Mouse (Mus musculus): ENCODE data around the gene Nrp2. TPM values are rescaled to one million over a fixed set of nuclear protein-coding genes. Genes with fewer than 3 reads are reported as not detected.

Gene Nrp2
- polyA plus RNA-seq, 1 experiment from 2014 or later: 0.76 TPM

DNA sequence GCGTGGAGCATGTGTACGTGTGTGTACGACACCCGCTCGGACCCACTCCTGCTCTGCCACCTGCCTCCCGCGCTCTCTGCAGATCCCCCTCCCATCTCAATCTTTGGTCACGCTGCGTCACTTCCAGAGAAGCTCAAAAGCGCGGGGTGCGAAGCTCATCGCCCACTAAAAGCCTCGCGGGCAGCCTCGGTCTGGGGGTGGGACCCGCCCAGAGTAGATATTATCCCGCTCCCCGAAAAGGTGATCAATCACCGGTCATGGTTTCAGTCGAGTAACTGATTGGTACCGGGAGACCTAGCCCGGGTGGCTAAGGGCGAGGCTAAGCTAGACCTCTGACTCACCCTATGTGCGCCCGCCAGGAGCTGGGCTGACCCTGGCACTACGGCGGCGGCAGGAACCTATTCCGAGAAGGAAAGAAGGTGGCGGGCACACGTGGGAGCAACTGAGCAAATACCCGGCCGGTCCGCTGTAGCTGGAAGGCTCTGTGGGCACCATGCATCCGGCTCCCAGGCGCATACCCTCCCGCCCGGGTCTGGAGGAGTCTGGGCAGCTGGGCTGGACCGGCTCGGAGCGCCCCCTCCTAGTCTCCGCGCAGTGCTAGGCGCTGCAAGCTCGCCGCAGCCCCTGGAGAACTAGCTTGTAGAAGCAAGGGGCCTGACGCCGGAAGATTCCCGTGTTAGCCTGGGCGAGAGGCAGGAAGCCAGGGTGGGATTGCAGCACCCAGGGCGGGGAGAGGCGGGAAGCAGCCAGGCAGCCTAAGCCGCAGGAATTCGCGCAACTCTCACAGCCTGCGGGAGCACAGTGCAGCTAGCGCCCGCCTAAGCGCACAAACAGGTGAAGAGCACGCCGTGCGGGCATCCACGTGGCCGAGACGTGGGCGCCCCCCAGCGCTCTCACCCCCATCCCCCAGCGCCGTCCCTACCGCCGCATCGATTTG is 3.3 kb downstream of the Nrp2 start:
- 1% methylated on average over 73 of the region's 73 CpGs for WGBS (ENCODE audit: insufficient replicate concordance)
- Histone ChIP-seq H3K9me3 (replicated peaks) (no peaks in the 10 kb centered on the region), H3K9ac (no peak overlapping the region; the same call in 1 of the 2 replicates), H3K36me3 (no peaks in the 10 kb centered on the region), H3K27me3 (peaks cover 90% of the 10 kb centered on the region), H3K27ac (no peak overlapping the region), H3K4me1 (replicated peaks) (peaks cover 12% of the 10 kb centered on the region), H3K4me2 (peak overlapping the region; percentile 65), H3K4me3 (replicated peaks) (peak overlapping the region; percentile 57)
- peak; percentile 34 for ATAC-seq (ENCODE audit: low read depth)
- DNase-seq: no peak

DNA sequence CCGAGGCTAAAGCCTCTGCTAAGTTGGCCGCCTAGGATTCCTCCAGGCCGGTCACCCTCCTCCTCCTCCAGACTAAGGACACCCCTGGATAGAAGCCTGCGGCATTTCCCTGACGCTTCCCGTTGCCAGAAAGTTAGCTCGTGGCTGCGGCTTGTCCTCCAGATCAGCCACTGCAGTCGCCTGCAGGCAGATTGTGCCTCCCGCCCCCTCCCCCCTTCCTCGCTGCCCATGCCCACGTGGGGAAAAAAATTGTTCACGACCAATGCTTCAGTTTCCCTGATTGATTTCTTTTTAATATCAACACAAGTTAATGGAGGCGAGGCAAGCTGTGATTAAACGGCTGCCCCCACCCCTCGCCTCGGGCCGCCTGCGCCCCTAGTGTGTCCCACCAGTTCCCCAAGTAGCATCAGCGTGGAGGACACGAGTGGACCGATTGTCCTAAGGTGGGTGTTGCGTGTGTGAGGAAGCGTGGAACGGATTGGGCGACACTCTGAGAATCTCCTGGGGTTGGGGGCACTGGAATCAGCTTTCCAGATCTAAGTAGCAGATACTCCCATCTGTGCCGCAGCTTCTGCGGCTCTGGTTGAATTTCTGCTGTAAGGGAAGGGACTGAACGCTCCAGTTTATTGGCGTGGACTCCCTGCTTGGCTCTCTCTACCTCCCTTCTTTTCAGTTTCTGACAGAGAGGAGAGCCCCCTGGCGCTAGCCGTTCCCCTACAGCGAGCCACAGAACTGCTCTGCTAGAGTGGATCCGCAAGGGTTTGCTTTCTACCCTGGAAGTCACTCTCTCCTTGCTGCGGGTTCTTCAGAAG is 4.2 kb downstream of the Nrp2 start:
- Histone ChIP-seq H3K27ac (no peak overlapping the region), H3K9ac (no peak overlapping the region), H3K4me3 (replicated peaks) (peak overlapping the region; percentile 57), H3K27me3 (peaks cover 81% of the 10 kb centered on the region), H3K9me3 (replicated peaks) (no peaks in the 10 kb centered on the region), H3K4me2 (peak overlapping the region; percentile 65), H3K4me1 (replicated peaks) (peaks cover 12% of the 10 kb centered on the region), H3K36me3 (no peaks in the 10 kb centered on the region)
- DNase-seq: no peak
- 0 out of 2 replicates have a peak, but pooled peaks have one; percentile 14 for ATAC-seq (ENCODE audit: low read depth)
- under 1% methylated on average over 35 of the region's 35 CpGs for WGBS (ENCODE audit: insufficient replicate concordance)

DNA sequence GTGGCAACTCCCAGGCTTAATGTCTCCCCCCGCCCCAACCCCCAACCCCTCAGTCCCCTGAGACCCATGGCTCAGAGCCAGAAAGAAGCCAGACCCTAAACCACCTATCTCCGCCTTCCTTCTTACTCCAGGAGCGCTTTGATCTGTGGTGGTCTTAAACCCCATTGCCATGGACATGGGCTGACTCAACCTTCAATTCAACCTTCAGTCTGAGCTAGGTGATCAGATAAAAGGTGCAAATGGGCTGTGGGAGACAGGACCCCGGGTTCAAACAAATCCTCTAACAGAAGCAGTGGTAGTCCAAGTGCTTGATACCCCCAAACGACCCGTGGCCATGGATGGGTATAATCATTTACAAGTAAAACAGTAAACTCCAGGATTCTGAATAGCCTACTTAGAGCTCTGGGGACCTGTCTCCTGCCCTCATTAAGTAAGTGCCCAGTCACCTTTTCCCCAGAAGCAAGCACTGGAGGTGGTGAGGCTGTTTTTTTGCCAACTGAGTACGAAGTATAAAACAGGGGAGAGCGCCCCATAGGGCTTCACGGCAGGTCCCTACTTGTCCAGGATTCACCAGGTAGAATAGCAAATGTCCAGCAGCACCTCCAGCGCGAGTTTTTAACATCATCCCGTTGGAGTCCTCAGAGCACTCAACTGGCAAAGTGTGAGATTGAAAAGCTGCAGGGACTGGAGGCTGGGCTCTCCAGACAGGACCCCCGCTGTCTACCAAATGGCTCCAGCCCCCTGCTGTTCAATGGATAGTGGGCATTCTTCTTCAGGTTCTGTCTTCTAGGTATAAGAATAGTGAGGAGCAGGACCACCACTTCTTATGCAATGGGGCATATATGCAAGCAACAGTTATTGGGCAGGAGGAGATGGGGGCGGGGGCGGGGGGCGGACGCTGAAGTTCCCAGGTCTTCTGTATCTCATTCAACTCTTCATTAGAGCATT is 5.1 kb downstream of the Nrp2 start:
- WGBS (ENCODE audit: insufficient replicate concordance): 32% methylated on average over 17 of the region's 17 CpGs
- Histone ChIP-seq H3K9ac (no peak overlapping the region), H3K9me3 (replicated peaks) (no peaks in the 10 kb centered on the region), H3K27me3 (peaks cover 72% of the 10 kb centered on the region), H3K4me2 (peak overlapping the region; percentile 65; the same call in 1 of the 2 replicates), H3K4me3 (replicated peaks) (no peak overlapping the region), H3K27ac (no peak overlapping the region), H3K4me1 (replicated peaks) (peaks cover 7% of the 10 kb centered on the region), H3K36me3 (no peaks in the 10 kb centered on the region)
- ATAC-seq (ENCODE audit: low read depth) (no peak), DNase-seq (no peak)

DNA sequence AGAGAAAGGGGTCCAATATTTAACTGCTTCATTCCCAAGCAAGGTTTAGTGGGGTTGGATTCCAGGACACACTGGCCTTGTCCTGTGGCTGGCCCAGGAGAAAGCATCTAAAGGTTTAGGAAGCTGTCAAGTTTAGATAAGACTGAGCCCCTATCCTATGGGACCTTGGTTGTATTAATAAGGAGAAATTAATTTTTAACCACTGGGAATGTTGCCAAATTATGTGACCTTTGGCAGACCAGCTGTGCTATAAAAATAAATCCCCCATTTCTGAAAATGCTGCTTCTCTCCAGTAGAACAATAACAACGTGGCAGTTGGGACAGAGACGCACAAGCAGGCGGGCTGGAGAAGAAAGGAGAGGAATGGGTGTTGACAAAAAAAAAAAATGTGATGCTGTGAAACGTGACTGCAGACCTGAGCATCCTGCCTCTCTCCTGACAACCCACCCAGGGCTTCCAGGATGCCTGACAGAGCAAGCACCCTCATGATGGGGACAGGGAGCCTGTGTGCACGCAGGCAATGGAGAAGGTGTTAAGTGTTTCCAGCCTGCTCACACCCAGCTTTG is 6.8 kb downstream of the Nrp2 start:
- H3K4me1 ChIP-seq (replicated peaks): peaks cover 5% of the 10 kb centered on the region
- ATAC-seq (ENCODE audit: low read depth): no peak
- no peak overlapping the region for H3K4me3 ChIP-seq (replicated peaks)
- DNase-seq: no peak
- no peaks in the 10 kb centered on the region for H3K9me3 ChIP-seq (replicated peaks)
- peaks cover 55% of the 10 kb centered on the region for H3K27me3 ChIP-seq
- no peak overlapping the region for H3K4me2 ChIP-seq
- H3K9ac ChIP-seq: no peak overlapping the region
- 48% methylated on average over 5 of the region's 5 CpGs for WGBS (ENCODE audit: insufficient replicate concordance)
- H3K27ac ChIP-seq: no peak overlapping the region
- no peaks in the 10 kb centered on the region for H3K36me3 ChIP-seq

DNA sequence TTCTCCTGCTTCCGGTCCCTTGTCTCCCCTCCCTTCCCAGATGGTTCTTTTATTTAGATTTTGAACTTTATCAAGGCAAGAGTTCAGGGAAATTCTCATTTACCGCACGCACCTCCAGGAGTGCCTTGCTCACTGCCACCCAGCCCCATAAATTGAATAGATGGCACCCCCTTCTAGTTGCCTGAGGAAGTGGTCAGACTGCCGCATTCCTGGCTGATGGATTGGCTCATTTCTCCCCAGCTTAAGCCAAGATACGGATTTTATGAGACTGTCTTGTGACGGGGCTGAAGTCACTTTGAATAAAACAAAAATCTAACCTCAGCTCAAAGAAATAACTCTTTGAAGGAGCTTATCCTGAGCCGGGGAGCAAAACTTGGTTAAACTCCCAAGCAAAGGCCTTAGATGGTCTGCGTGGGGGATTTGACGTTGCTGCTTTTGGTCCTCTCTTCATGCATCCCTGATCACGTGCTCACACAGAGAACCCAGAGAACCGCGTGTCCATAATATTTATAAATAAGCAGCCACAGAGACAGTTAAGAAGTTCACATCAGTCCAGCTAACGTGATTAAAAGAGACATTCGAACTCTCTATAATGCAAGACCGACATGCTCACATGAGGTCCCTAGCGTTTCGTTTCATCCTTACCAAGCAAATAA is 10.1 kb downstream of the Nrp2 start:
- DNase-seq (no peak), ATAC-seq (ENCODE audit: low read depth) (no peak)
- Histone ChIP-seq H3K4me3 (replicated peaks) (no peak overlapping the region), H3K4me1 (replicated peaks) (no peaks in the 10 kb centered on the region), H3K36me3 (no peaks in the 10 kb centered on the region), H3K9ac (no peak overlapping the region), H3K27me3 (peaks cover 25% of the 10 kb centered on the region), H3K9me3 (replicated peaks) (no peaks in the 10 kb centered on the region), H3K4me2 (no peak overlapping the region), H3K27ac (no peak overlapping the region)
- 65% methylated on average over 17 of the region's 17 CpGs for WGBS (ENCODE audit: insufficient replicate concordance)

DNA sequence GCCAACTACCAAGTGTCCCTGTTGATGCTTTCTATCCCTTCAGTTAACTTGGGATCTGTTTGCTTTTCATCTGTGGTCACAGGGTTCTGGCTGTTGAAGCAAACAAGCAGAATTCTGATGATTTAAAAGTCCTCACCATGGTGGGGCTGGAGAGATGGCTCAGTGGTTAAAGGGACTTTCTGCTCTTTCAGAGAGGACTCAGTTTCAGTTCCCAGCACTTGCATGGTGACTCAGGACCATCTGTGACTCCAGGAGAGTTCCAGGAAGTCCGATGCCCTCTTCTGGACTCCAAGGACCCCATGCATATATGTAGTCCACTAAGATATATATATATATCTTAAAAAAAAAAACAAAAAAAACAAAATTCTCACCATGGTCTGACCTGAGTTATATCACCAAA is 11.9 kb downstream of the Nrp2 start:
- H3K4me3 ChIP-seq (replicated peaks): no peak overlapping the region
- no peaks in the 10 kb centered on the region for H3K9me3 ChIP-seq (replicated peaks)
- no peak overlapping the region for H3K27ac ChIP-seq
- H3K36me3 ChIP-seq: no peaks in the 10 kb centered on the region
- WGBS (ENCODE audit: insufficient replicate concordance): 66% methylated on average over 1 of the region's 1 CpGs
- H3K4me1 ChIP-seq (replicated peaks): no peaks in the 10 kb centered on the region
- H3K4me2 ChIP-seq: no peak overlapping the region
- H3K9ac ChIP-seq: no peak overlapping the region
- ATAC-seq (ENCODE audit: low read depth): no peak
- no peak for DNase-seq
- H3K27me3 ChIP-seq: peaks cover 9% of the 10 kb centered on the region

DNA sequence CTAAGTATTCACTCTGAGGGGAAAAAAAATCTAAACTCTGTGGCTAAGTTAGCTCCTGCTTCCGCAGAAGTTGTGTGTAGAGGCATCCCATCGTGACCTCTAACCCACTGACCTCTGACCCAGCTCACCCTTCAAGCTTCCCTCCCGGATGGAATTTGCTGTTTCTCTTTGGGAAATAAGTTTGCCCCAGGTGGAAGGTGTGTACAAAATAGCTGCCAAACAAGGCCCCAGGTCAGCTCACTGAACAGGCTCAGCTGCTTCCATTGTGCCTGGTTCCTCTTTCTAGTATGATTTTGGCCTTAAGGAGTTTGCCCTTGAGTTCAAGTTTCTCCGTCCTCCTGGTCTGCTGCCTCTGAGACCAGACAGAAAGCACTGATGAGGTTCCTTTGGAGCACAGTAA is 12.6 kb downstream of the Nrp2 start:
- no peak overlapping the region for H3K4me3 ChIP-seq (replicated peaks)
- no peak overlapping the region for H3K9ac ChIP-seq
- H3K36me3 ChIP-seq: no peaks in the 10 kb centered on the region
- H3K9me3 ChIP-seq (replicated peaks): no peaks in the 10 kb centered on the region
- ATAC-seq (ENCODE audit: low read depth) (no peak), DNase-seq (no peak)
- H3K27ac ChIP-seq: no peak overlapping the region
- WGBS (ENCODE audit: insufficient replicate concordance): 54% methylated on average over 4 of the region's 4 CpGs
- H3K4me1 ChIP-seq (replicated peaks): 0 out of 2 replicates have a peak, but pooled peaks cover 2% of the 10 kb centered on the region
- peaks cover 3% of the 10 kb centered on the region; the same call in 1 of the 2 replicates for H3K27me3 ChIP-seq
- no peak overlapping the region for H3K4me2 ChIP-seq

DNA sequence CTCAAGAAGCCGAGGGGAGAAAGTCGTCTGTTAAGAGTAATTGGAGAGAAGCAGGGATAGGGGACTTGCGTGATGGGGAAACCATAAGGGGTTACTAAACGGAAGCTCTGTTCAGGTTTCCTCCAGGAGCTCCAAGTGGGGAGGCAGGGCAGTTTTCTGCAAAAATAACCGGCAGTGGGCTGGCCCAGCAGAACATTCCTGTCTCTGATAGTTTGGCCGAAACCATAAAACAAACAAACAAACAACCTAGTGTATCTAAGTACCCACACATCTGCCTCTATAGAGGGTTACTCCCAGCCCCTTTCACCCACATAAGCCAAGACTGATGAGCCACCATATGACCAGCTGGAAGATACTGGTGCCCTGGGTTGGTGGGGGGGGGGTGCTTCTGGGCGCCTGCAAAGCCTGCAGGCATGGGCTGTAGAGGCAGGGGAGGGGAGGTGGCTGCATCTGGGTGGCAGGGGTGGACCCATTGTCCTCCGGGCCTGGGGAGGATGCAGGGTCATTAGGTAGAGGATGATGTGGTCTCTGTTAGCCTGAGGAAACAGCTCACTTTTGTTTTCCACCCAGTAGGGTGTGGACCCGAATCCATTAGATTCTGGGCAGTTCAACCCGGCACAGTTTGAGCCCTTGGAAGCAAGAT is 13.9 kb downstream of the Nrp2 start:
- ATAC-seq (ENCODE audit: low read depth) (no peak), DNase-seq (no peak)
- WGBS (ENCODE audit: insufficient replicate concordance): 47% methylated on average over 10 of the region's 10 CpGs
- Histone ChIP-seq H3K9ac (no peak overlapping the region), H3K4me3 (replicated peaks) (no peak overlapping the region), H3K9me3 (replicated peaks) (no peaks in the 10 kb centered on the region), H3K36me3 (no peaks in the 10 kb centered on the region), H3K27ac (no peak overlapping the region), H3K4me1 (replicated peaks) (0 out of 2 replicates have a peak, but pooled peaks cover 2% of the 10 kb centered on the region), H3K27me3 (0 out of 2 replicates have a peak, but pooled peaks cover 3% of the 10 kb centered on the region), H3K4me2 (no peak overlapping the region)

DNA sequence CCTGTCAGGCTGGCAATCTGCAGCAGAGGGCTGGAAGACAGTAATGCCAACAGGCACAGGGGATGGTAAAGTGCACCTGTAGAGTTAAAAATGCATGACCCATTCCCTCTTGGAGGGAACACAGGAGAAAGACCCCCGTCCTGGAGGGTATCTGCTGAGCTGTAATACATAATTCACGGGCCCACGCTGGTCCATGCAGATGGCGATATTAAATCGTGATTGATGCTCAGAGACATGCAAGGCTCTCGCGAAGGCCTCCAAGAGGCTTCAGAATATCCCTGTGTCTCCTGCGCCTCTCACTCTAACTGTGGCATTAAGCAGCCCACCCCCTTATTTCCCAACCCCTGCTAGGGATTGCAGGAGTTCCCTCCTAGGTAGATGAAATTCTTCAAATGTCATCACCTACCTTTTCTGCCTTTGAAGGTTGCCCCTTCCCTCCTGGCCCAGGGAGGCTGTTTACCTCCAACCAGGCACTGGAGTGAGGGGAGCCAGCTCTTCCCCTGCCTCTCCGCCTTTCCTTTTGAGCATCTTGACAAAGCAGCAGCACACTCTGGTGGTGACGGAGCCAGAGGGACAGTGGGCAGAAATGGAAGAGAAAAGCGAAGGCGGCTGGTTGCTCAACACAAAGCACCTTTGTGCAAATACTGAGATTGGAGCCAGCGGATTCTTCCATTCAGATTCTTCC is 14.6 kb downstream of the Nrp2 start:
- no peak overlapping the region for H3K27ac ChIP-seq
- no peaks in the 10 kb centered on the region for H3K9me3 ChIP-seq (replicated peaks)
- no peaks in the 10 kb centered on the region for H3K36me3 ChIP-seq
- no peak overlapping the region for H3K4me3 ChIP-seq (replicated peaks)
- ATAC-seq (ENCODE audit: low read depth): no peak
- 65% methylated on average over 13 of the region's 13 CpGs for WGBS (ENCODE audit: insufficient replicate concordance)
- 0 out of 2 replicates have a peak, but pooled peaks cover 3% of the 10 kb centered on the region for H3K27me3 ChIP-seq
- H3K9ac ChIP-seq: no peak overlapping the region
- no peak overlapping the region for H3K4me2 ChIP-seq
- no peak for DNase-seq
- H3K4me1 ChIP-seq (replicated peaks): 0 out of 2 replicates have a peak, but pooled peaks cover 2% of the 10 kb centered on the region
